Mouse (Mus musculus): ENCODE results near the gene Nup93.
A peak's percentile ranks its signal among the peaks of the same experiment; 100 is the strongest.
"Not testable (repeated sequence)": the region's sequence is repeated elsewhere in the genome, so short reads cannot be mapped to it uniquely, and the experiment has no call there.

Gene Nup93

DNA sequence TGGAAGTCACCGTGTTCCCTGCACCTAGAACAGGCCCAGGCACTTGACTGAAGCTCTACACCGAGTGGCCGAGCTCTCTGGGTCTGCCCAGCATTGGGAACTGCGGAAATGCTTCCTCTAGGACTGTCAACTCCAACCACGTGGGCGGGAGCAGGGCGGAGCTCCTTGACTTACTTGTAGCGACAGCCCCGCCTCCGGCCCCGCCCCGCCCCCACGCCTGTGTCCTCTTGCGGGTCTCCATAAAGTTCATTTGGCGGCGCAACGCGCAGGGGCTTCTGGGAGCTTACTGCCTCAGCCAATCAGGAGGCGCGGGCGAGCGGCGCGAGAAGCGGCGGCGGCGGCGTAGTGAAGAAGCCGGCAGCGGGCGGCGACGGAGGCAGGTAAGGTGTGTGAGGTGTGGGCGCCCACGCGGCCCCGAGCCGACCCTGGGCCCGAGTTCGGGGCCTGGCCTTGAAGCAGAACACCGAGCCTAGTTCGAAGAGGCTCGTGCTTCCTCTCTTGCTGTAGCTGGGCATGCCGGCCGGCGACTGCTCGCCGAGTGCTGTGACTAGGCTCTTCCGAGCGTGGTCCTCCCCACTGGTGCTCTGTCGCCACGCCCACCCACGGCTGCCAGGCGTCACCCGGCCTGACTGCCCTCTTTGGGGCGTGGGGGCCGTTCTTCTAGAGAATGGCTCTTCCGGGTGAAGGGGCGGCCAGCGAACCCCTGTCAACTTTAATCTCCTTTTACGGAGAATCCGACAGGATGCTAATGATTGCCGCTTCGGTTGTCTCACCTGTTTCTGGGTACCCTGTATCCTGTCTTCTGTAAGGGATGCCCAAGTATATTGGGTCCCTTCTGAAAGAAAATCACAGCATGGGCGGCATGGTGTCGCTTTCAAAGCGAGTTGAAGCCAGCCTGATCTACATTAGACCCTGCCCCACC is at the start of gene Nup93:
TSS of gene Nup93 (plus strand) at position 313 of the 922 bp plus-strand sequence.
- peak; percentile 99 for DNase-seq (ENCODE audit: low spot score in 2 of 2)

DNA sequence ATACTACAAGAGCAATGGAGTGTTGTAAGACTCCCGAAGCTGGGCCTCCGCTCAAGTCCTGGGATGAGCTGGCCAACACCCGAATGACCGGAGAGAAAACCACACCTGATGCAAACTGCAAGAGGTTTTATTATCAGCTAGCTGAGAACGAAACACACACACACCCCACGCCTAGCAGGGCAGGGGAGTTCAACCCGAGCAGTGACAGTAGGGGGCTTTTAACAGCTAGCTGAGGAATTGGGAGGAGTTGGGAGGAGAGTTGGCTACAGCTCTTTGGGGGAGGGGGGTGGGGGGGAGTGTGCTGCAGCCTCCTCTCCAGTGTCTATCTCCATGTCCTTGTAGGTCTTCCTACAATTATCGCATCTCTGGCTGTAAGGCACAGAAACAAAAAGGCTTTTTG is 48.6 kb upstream of the Nup93 start:
- DNase-seq (ENCODE audit: low spot score in 2 of 2) = not testable (repeated sequence)

DNA sequence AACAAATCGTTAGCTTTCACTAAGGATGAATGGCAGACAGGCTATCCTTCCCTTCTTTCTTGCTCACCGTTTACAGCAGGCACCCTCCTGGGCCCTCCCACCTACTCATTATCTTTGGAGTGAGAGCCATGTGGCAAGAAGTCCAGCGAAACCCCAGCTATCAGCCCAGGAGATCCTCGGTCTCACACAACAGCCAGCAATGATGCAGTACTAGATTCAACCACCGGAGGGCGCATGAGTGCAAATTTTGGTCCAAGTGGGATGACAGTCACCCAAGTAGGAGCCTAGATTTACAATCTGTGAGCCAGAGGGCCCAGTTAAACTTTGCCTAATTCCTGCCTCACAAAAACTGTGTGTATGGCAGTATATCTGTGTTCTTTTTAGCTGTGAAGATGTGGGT is 47.1 kb upstream of the Nup93 start:
- peak; percentile 91 to 95 for DNase-seq (ENCODE audit: low spot score in 2 of 2)

DNA sequence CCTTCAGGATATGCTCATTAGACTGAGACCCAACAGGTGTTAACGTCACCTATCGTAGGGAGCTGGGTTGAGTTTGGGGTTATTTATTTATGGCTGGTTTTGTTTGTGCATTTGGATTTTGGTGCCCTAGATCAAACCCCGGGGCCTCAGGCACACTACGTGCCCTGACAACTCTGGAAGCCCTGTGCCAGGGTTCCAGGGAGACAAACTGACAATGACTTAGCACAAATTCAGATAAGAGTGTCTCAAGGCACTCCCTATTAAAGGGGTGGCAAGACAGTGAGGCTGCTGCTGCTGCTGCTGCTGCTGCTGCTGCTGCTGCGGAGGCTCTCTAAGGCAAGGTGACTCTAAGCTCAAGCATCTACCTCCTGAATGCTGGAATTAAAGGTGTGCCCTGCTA is 44.8 kb upstream of the Nup93 start:
- no peak for DNase-seq (ENCODE audit: low spot score in 2 of 2)

DNA sequence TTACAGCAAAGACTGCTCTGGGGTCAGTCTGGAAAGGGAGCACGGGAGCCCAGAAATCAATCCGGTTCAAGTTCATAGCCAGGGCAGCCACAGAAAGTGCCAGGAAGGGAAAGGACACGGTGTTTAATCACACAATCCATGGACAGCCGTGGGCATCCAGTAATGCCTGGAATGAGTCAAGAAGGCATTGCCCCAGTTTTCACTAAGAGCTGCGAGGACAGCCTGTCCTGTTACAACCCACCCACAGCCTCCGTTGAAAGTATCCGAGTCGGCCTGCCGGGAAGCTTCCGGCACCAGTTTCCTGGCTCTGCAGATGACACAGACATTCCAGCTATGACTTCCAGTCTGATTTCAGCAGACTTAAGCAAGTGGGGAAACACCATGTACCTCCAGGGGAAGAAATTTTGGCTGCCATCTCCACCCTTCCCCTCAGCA is 43.0 kb upstream of the Nup93 start:
- peak in 1 of 2 experiments; percentile 51 for DNase-seq (ENCODE audit: low spot score in 2 of 2)

DNA sequence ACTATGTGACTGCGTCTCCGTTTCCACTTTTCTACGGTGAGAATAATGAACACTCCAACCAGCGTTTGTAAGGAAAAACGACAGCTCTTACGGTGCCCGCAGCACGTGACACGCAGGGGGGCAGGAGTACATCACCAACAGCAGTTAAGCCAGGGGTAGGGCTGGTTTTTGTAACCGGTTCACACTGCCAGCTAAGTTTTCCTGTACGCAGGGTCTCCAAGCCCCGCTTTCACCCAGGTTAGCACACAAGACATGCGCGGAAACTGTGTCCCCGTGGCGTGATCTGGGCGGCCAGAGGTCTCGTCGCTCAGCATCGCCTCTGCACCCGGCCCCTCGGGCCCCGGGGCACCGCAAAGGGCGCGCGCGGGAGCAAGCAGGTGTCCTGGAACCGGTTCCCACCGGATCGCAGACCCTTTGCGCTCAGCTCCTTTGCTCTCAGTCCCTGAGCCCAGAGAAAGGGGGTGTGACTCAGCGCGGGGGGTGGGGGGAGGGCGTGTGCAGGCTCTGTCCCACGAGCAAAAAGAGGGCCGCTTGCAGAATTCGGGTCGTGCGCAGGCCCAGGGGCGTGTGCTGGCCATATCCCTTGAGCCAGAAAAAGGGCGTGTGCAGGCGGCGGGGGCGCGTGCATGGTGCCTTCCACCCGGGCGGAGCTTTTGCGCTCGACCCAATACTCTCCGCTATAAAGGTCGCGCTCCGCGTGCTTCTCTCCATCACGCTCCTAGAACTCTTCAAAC is 42.1 kb upstream of the Nup93 start, which contains the start of gene Mt2:
TSS of gene Mt2 (plus strand) at position 590 of the 734 bp plus-strand sequence.
- peak; percentile 84 to 85 for DNase-seq (ENCODE audit: low spot score in 2 of 2)

DNA sequence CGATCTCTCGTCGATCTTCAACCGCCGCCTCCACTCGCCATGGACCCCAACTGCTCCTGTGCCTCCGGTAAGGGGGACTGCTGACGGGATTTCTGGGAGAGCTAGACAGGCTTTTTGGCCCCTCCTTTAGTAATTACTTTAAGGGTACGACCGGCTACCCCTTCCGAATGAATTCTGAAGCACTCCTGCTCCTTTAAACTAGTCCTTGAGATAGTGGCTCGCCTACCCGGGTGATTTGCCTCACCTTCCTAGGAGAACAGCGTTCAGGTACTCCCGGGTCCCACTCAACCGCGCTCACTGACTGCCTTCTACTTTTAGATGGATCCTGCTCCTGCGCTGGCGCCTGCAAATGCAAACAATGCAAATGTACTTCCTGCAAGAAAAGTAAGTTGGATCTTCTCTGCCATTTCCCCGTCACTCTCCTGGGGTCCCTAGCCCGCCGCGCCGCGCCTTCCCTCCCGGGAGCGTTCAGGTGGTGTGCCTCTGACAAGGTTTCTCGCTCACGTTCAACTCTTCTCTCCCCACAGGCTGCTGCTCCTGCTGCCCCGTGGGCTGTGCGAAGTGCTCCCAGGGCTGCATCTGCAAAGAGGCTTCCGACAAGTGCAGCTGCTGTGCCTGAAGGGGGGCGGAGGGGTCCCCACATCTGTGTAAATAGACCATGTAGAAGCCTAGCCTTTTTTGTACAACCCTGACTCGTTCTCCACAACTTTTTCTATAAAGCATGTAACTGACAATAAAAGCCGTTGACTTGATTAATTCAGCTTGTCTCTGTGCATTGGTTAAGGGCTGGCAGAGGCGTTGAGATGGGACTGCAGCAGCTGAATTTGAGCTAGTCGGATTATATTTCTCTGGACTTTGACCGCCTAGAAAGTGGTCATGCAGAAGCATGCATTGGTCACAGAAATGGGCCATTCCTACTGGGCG is 41.3 kb upstream of the Nup93 start:
- DNase-seq (ENCODE audit: low spot score in 2 of 2) = no peak

DNA sequence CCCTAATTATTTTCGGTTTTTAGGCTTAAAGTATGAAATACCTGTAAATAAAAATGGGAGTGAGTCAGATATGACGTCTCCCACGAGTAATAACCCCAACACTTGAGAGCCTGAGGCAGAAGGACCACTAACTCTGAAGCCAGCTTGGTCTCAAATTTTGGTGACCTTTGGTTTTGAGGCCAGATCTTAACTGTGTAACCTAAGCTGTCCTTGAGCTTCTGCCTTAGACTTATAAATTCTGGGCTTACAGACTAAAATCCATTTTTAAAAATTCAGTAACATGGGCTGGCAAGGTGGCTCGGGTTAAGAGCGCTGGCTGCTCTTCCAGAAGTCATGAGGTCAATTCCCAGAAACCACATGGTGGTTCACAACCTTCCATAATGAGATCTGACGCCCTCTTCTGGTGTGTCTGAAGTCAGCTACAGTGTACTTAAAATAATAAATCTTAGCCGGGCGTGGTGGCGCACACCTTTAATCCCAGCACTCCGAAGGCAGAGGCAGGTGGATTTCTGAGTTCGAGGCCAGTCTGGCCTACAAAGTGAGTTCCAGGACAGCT is 40.4 kb upstream of the Nup93 start:
- no peak for DNase-seq (ENCODE audit: low spot score in 2 of 2)

DNA sequence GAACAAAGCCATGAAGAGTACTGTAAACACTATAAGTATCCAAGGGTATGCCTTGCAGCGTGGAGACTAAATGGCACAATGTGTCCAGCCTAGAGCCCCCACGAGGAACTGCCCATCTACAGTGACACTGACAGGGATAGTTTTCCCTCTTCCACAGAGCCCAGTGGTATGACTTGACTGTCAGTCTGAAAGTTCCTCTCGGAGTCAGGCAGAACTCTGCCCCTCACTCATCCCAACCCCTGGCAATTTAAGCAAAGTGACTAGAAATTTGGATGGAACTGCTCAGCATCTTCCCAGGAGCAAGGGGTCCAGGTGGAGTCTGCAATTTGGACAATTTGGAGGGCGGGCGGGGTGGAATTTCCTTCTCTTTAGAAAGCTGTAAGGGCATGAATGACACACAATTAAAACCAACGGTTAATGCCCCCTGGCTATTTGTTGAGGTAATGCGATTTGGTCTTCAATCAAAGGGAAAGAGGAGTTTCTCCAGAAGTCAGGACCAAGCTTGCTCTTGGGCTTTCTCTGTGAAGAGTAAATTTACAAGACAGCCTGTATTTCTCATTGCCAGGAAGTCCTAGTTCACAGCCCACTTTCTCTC is 39.6 kb upstream of the Nup93 start:
- DNase-seq (ENCODE audit: low spot score in 2 of 2) = no peak

DNA sequence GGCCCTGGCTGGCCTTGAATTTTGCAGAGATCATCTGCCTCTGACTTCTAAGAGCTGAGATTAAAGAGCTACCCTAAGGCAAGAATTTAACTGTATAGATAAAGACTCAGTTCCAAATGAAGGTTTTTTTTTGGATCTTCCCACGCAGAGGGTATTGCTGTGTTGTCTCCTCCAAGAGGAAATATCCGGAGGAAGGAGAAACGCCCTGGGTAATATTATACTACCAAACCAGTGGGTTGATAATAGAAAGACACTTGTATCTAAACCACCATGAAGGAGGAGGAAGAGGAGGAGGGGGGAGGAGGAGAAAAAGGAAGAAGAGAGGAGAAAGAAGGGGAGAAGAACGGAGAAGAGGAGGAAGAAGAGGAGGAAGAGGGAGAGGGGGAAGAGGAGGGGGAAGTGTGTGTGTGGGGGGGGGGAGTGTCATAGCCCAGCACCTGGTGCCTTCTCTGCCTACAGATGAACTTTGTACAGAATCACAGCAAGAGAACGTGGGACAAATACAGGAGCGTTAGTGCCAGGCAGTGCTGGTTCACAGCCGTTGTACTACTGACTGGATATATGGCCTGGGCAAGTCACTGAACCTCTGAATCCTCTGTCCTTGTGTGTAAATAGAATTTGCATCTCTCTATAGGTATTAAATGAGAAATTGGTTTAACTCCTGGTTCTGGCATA is 36.5 kb upstream of the Nup93 start:
- no peak for DNase-seq (ENCODE audit: low spot score in 2 of 2)

DNA sequence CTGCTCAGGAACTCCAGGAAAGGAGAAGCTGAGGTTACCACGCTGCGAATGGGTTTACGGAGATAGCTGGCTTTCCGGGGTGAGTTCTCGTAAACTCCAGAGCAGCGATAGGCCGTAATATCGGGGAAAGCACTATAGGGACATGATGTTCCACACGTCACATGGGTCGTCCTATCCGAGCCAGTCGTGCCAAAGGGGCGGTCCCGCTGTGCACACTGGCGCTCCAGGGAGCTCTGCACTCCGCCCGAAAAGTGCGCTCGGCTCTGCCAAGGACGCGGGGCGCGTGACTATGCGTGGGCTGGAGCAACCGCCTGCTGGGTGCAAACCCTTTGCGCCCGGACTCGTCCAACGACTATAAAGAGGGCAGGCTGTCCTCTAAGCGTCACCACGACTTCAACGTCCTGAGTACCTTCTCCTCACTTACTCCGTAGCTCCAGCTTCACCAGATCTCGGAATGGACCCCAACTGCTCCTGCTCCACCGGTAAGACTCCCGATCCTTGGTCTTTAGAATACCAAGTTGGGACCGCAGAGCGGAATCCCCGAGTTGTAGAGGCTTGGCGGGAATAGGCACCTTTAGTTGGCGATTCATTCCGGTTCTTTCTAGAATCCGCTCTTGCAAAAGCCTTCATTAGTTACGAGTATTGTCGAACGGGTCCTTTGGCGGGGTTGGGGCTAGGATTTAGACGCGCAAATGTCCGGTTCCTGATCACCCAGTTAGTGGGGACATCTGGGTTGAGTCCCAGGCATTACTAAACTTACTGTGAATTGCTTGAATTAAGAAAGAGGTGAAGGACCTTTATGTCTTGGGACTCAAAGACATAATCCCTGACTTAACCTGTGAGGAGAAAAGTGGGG is 35.3 kb upstream of the Nup93 start, which contains the start of gene Mt1:
TSS of gene Mt1 (plus strand) at position 226 of the 856 bp plus-strand sequence.
- DNase-seq (ENCODE audit: low spot score in 2 of 2) = peak; percentile 92

DNA sequence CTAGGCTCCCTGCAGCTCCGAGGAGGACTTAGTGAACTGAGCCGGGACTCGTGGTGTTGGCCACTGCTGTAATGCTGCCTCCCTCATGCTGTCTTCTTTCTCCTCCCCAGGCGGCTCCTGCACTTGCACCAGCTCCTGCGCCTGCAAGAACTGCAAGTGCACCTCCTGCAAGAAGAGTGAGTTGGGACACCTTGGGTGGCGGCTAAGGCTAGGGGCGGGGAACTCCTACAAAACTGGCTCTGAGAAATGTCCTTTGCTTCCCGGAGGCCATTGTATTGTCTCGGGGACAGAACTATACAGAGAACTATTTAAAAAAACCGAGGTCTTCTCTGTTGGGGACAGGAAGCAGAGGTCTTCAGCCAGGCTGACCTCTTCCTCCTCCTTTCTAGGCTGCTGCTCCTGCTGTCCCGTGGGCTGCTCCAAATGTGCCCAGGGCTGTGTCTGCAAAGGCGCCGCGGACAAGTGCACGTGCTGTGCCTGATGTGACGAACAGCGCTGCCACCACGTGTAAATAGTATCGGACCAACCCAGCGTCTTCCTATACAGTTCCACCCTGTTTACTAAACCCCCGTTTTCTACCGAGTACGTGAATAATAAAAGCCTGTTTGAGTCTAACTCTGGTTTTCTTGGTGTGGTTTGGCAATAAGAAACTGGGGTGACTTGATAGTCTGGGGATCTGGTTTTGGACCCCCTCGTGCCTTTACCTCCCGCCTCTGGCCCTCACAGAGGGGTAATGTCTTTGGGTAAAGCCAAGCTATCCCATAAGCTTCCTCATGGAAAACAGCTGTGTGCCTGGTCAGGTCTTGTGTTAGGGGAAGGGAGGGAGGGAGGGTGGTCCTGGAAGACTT is 34.4 kb upstream of the Nup93 start:
- DNase-seq (ENCODE audit: low spot score in 2 of 2) = no peak

DNA sequence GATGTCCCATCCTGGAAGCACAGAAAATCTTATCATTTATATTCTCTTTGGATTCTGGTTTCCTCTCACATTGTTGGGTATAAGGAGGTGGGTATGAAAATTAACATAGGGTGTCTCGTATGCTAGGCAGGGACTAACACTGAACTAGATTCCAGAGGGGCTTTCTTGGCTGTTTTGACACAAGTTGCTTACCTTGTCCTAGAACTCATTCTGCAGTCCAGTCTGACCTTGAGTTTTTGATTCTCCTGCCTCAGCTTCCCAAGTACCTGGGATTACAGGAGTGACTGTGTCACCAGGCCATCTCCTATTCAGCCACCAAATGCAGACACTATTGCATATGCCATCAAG is 33.8 kb upstream of the Nup93 start:
- no peak for DNase-seq (ENCODE audit: low spot score in 2 of 2)

DNA sequence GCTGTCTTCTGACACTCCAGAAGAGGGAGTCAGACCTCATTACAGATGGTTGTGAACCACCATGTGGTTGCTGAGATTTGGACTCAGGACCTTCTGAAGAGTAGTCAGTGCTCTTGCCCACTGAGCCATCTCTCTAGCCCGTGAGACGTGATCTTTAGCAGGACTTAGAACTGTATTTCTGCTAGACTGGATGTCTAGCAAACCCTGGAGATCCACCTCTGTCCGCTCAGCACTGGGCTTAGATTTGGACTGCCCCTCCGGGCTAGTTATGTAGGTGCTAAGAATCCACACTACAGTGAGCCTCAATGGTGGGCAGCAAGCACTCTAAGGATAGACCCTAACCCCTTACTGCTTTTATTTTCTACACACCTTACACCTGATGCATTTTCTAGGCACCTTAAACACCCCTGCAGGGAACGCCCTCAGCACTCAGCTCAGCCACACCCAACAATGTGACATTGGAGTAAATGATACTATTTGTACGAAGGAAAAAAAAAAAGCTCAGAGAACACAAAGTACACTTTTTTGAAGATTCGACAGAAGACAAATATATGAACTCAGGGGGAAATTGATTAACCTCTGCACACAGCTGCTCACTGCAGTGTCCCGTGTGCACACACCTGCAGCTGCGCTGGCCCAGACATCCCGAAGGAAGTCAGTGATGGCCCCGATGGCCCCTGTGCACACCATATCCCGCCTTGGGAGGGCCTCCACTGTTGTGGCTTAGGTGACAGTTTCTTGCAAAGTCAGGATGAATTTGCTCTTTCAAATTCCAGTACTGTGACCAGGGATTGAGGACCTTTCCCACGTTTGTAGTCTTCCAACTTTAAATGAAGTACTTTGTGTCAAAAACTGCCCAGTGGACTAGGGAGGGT is 32.1 kb upstream of the Nup93 start:
- DNase-seq (ENCODE audit: low spot score in 2 of 2) = no peak

DNA sequence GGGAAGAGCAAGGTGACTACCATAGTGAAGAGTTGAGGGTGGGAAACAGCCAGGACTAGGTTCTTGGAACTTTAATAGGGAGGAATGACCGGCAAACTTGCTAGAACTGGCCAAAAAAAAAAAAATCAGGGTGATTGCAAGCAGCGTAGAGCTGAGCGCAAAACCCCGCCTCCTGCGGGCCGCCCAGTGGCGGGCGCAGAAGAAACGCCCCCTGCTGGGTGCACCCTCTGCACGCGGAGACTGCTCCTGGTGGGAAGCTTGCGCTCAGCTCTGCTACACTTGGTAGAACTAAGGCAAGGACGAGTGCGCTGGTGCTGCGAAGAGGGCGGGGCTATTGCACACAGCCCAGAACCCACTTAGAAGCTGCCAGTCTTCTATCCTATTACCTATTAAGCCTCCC is 31.2 kb upstream of the Nup93 start:
- DNase-seq (ENCODE audit: low spot score in 2 of 2) = peak; percentile 67 to 78

DNA sequence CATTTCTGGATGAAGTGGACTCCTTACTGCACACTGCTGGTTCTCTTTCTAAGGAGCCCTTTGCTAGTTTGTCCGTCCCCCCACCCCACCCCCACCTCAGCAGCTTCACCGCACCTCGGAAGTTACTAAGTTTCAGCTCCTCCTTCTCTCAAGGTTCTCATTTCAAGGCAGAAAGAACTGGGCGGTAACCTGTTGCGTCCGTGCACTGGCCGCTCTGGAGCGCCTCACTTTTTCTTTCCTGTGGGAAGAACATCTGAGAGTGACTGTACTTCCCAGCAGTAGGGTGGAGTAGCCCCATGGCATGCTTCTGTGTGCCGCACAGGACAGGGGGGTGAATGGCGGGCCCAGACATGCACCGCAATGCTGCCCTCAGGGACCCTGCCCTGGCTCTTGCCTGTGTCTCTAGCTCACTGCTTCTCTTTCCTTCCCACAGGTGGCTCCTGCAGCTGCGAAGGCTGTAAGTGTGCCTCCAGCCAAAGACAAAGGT is 30.0 kb upstream of the Nup93 start:
- DNase-seq (ENCODE audit: low spot score in 2 of 2) = no peak

DNA sequence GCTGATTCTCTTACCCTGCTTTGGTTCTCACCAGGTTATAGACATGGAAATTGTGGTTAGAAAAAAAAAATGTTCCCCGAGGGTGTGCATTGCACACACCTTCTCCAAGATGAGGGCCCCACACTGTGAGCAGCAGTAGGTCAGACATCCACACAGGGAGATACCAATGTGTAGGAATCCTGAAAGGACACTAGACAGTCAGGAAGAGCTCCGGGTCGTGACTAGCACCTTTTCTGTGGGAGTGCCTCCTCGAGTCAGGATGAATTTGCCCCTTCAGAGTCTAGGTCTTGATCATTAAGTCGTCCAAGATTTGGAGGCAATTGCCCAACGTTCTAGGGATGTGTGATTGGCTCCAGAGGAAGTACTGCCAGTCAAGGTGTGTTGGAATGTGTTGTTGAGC is 28.6 kb upstream of the Nup93 start:
- DNase-seq (ENCODE audit: low spot score in 2 of 2) = no peak
